Mouse (Mus musculus) erythroblast, embryonic 14.5 days (primary cell): ENCODE results near the gene Cacng5.

ENCODE experiments used
- GATA1 ChIP-seq: IDR thresholded peaks from 2 replicates; pipeline ENCODE4 v1.6.1; 2012; ENCODE audit warnings: low read length, inconsistent platforms, mixed read lengths
- TAL1 ChIP-seq: IDR thresholded peaks from 3 replicates; pipeline ENCODE4 v1.6.1; 2012; ENCODE audit warnings: low read length, inconsistent platforms, mixed read lengths

GRCm38 (mm10) chr11:107898698-107899097, 16.2 kb downstream of the Cacng5 start:
- TF ChIP-seq GATA1 (no peak), TAL1 (no peak)
